Comparison of ENCODE assay signal across 19 mouse cellular contexts in the genomic region with DNA sequence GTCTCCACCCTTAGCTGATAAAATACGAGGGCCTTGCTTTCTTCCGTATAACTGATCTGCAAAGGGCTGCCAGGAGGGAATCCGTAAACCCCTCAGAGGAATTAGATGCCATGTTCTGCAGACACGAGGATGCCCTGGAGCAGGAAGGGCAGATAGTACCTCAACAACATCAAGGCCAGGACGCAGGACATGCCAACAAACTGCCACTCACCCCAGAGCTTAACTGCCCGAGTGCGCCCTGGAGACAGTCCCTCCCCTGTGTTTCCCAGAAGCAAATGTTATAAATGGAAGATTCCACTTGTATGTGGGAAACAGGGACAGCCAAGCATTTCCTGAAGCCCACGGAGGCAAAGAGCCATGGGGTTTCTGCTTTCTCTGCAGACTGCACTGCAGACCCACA.
"Had no signal": no experiment of that assay in that cellular context is flagged by ENCODE, and none has a peak within 500 bp of the region (broad histone marks: within the 10 kb centered on the region; RNA-seq: fewer than 3 reads in every experiment).

No protein-coding gene starts in this region.

- H3K9me3 ChIP-seq: liver, embryonic 13.5 days; midbrain, embryonic 12.5 days; midbrain, embryonic 15.5 days; neural tube, embryonic 13.5 days had no signal

- H3K9ac ChIP-seq: liver, embryonic 13.5 days; midbrain, embryonic 12.5 days; midbrain, embryonic 15.5 days; neural tube, embryonic 13.5 days had no signal

- H3K4me3 ChIP-seq: layer of hippocampus, adult 2 months; left cerebral cortex, adult 2 months; liver, embryonic 13.5 days; midbrain, embryonic 12.5 days; midbrain, embryonic 15.5 days; neural tube, embryonic 13.5 days had no signal

- H3K36me3 ChIP-seq: liver, embryonic 13.5 days; midbrain, embryonic 12.5 days; midbrain, embryonic 15.5 days; neural tube, embryonic 13.5 days had no signal

- H3K4me1 ChIP-seq: liver, embryonic 13.5 days; midbrain, embryonic 15.5 days had no signal

- DNase-seq: kidney, adult 2 months; kidney, postnatal 25 days; layer of hippocampus, postnatal 36 days; liver, embryonic 13.5 days; lung, adult 2 months; lung, postnatal 14 days; lung, postnatal 4 days; retina, postnatal 1 day; right cerebral cortex, postnatal 4 days; thymus, adult 2 months; thymus, postnatal 14 days; thymus, postnatal 4 days had no signal

- H3K27ac ChIP-seq: kidney, postnatal 0 days; layer of hippocampus, adult 2 months; left cerebral cortex, adult 2 months; liver, embryonic 13.5 days; midbrain, embryonic 12.5 days; midbrain, embryonic 15.5 days; neural tube, embryonic 13.5 days; stomach, postnatal 0 days had no signal

- H3K4me2 ChIP-seq: liver, embryonic 13.5 days; midbrain, embryonic 12.5 days; midbrain, embryonic 15.5 days; neural tube, embryonic 13.5 days had no signal

- ATAC-seq: midbrain, embryonic 15.5 days had no signal
